Mouse (Mus musculus): ENCODE data around the gene Epb41l3.

GRCm38 (mm10) chr17:69150826-69151225 is 75.3 kb downstream of the Epb41l3 start:
- TF ChIP-seq CTCF (IDR thresholded peaks at IDR 0.05; ENCODE audit: borderline replicate concordance, control insufficient read depth, extremely low read depth, insufficient read depth, low read length, poor library complexity): no peak
- TF ChIP-seq POLR2A (IDR thresholded peaks at IDR 0.05; ENCODE audit: control insufficient read depth, extremely low read depth, insufficient read depth, low read length, poor library complexity): no peak
